Mouse (Mus musculus) hindbrain, embryonic 15.5 days (tissue): ENCODE results near the gene Tnip3. TPM values are rescaled to one million over a fixed set of nuclear protein-coding genes. Genes with fewer than 3 reads are reported as not detected.

Experiments
- ATAC-seq: fragments of 200-750 bp; cut with Nextera tagmentation; 2 replicates; pipeline ENCODE4 v1.8.0; 2017; ENCODE audit warnings: low read depth, moderate number of reproducible peaks, moderate TSS enrichment; ENCODE audit not compliant: low FRiP score
- H3K27ac ChIP-seq: fragments of 300-500 bp; sonication (generic); replicated peaks from 2 replicates; pipeline ENCODE4 v1.5.1; 2015; ENCODE audit warnings: mild to moderate bottlenecking, inconsistent platforms
- H3K27me3 ChIP-seq: fragments of 300-500 bp; sonication (generic); 2 replicates; pipeline ENCODE4 v1.6.1; 2015; ENCODE audit warnings: control low read depth, inconsistent platforms
- H3K36me3 ChIP-seq: fragments of 300-500 bp; sonication (generic); 2 replicates; pipeline ENCODE4 v1.6.1; 2015; ENCODE audit warnings: control low read depth, inconsistent platforms
- H3K4me1 ChIP-seq: fragments of 300-500 bp; sonication (generic); replicated peaks from 2 replicates; pipeline ENCODE4 v1.6.1; 2015; ENCODE audit warnings: control low read depth, inconsistent platforms
- H3K4me2 ChIP-seq: fragments of 300-500 bp; sonication (generic); 2 replicates; pipeline ENCODE4 v1.6.1; 2015; ENCODE audit warnings: moderate library complexity, mild to moderate bottlenecking, inconsistent platforms
- H3K4me3 ChIP-seq: fragments of 300-500 bp; sonication (generic); 2 replicates; pipeline ENCODE4 v1.5.1; 2015; ENCODE audit warnings: mild to moderate bottlenecking, inconsistent platforms
- H3K9ac ChIP-seq: fragments of 300-500 bp; sonication (generic); 2 replicates; pipeline ENCODE4 v1.6.1; 2015; ENCODE audit warnings: inconsistent platforms
- H3K9me3 ChIP-seq: fragments of 300-500 bp; sonication (generic); 2 replicates; pipeline ENCODE4 v1.6.1; 2016; ENCODE audit warnings: control low read depth, inconsistent platforms
- WGBS: fragments of 180-500 bp; shearing (Covaris S2); methylation state at CpG from one replicate; pipeline ENCODE4 v1.1.7; 2015; 5-methylcytosine and 5-hydroxymethylcytosine counted together
- polyA plus RNA-seq: library from polyadenylated mRNA; unstranded; fragments of >200 nt; fragmentation: Nextera tagmentation; extraction: Ambion mirVana; gene quantifications from 2 replicates; pipeline ENCODE4 v1.2.1, GENCODE M21; 2015

The Tnip3 gene
- polyA plus RNA-seq, 1 experiment from 2014 or later = not detected

DNA sequence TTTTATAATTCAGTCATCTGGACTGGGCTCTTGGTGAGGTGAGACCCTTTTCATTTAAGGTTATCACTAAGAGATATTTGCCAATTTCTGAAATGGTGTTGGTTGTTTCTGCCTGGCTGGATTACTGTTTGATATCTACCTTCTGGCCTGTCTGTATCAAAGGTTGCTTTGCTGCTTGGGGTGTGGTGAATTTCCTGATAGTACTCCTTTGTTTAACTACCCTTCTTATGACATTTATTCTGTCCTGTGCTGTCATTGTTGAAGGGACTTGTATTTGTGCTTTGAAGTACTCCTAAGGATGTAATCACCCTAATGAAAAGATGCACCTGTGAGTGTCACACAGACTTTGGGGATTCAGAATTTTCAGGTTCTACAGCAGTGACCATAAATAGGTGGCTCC is 96.1 kb downstream of the Tnip3 start:
- Histone ChIP-seq H3K27ac (no peak overlapping the region), H3K27me3 (no peaks in the 10 kb centered on the region), H3K9me3 (no peaks in the 10 kb centered on the region), H3K4me2 (no peak overlapping the region), H3K4me1 (no peaks in the 10 kb centered on the region), H3K36me3 (no peaks in the 10 kb centered on the region), H3K9ac (no peak overlapping the region), H3K4me3 (no peak overlapping the region)
- ATAC-seq = no peak

DNA sequence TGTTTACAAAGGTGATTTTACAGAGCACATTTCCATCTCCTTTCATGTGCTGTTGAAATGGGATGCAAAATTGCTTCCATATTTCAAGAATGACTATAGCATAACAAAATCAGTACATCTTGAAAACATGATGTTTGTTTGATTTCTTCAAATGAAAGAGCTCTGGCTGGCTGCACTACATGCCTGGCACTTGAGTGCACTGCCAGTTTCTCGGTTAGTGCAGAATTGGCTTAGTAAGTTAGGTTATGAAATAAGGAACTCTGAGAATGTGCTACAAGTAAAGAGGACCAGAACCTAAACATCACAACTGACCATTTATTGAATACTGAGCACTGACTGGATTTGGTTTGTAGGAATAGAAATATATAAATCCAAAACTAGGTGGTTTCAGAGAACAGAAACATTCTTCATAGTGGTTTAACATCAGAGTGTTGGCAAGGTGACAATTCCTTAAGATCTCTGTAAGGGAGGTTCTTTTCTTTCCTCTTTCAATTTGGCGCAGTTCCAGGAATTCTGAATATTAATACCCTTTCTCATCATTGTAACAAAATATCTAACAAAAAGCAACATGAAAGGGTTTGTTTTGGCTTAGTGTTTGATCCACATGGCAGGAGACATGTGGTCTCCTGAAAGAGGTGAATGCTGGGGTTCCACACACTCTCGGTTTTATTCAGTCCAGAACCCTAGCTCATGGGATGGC is 98.1 kb downstream of the Tnip3 start:
- ATAC-seq = no peak
- no peaks in the 10 kb centered on the region for H3K36me3 ChIP-seq
- H3K4me2 ChIP-seq = no peak overlapping the region
- WGBS = 74% methylated on average over 3 of the region's 3 CpGs
- no peaks in the 10 kb centered on the region for H3K9me3 ChIP-seq
- H3K27ac ChIP-seq = no peak overlapping the region
- no peaks in the 10 kb centered on the region for H3K27me3 ChIP-seq
- no peaks in the 10 kb centered on the region for H3K4me1 ChIP-seq
- no peak overlapping the region for H3K4me3 ChIP-seq
- no peak overlapping the region for H3K9ac ChIP-seq

DNA sequence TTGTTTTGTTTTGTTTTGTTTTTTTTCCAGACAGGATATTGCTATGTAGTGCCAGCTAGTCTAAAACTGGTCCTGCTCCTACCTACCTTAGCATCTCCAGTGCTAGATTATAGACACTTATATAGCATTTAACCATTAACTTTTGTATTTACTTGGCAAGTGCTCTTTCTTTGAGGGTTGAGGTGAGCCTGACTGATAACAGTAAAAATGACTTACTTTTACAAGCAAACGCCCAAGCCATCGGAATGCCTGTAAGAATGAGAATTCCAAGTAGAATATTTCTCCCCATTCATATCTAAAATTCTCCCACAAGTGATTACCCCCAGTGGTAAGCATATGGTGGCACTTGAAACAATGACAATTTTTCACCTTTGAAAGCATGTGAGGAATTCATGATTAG is 105.5 kb downstream of the Tnip3 start:
- Histone ChIP-seq H3K4me2 (no peak overlapping the region), H3K9me3 (no peaks in the 10 kb centered on the region), H3K9ac (no peak overlapping the region), H3K27ac (no peak overlapping the region), H3K4me1 (no peaks in the 10 kb centered on the region), H3K36me3 (no peaks in the 10 kb centered on the region), H3K27me3 (no peaks in the 10 kb centered on the region), H3K4me3 (no peak overlapping the region)
- ATAC-seq = no peak
- WGBS = 95% methylated on average over 2 of the region's 2 CpGs

DNA sequence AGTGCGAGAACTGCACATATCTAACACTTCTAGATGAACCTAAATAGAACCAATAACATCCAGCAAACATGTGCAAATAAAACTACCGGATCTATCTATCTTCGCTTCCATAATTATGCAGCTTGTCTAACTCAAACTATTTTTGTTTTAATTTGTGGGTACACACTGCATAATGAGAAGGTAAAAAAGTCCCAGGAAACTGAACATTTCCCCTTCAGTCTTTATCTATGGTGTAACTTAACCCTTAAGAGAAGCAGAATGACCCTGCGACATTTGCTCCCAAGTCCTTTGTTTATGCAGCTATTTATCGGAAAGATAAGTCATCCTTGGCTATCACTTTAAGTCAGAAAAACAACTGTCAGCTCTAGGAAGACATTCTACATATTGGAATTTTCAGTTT is 107.1 kb downstream of the Tnip3 start:
- H3K9me3 ChIP-seq = no peaks in the 10 kb centered on the region
- WGBS = 85% methylated on average over 5 of the region's 5 CpGs
- no peaks in the 10 kb centered on the region for H3K27me3 ChIP-seq
- no peak for ATAC-seq
- H3K4me1 ChIP-seq = no peaks in the 10 kb centered on the region
- no peak overlapping the region for H3K9ac ChIP-seq
- no peaks in the 10 kb centered on the region for H3K36me3 ChIP-seq
- H3K4me2 ChIP-seq = no peak overlapping the region
- H3K27ac ChIP-seq = no peak overlapping the region
- no peak overlapping the region for H3K4me3 ChIP-seq

DNA sequence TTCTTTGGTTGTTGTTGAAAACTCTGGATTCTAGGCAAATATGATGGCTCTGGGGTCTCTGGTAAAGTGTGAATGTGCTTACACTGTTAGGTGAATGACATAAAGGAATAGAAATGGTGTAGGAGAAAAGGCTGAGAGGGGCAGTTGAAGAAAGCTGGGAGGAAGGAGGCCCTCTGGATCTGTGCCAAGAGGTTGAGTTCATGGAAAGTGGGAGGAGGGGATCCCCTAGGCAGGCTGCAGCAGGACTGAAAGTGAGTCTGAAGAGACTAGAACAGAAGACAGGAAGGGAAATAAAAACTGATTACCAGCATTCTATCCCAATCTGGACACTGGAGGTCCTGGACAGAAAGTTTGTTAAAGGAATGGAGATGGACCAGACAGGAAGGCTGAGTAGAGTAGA is 117.3 kb downstream of the Tnip3 start:
- no peak for ATAC-seq
- Histone ChIP-seq H3K27me3 (no peaks in the 10 kb centered on the region), H3K9ac (no peak overlapping the region), H3K4me1 (no peaks in the 10 kb centered on the region), H3K4me2 (no peak overlapping the region), H3K9me3 (no peaks in the 10 kb centered on the region), H3K36me3 (no peaks in the 10 kb centered on the region), H3K27ac (no peak overlapping the region), H3K4me3 (no peak overlapping the region)

DNA sequence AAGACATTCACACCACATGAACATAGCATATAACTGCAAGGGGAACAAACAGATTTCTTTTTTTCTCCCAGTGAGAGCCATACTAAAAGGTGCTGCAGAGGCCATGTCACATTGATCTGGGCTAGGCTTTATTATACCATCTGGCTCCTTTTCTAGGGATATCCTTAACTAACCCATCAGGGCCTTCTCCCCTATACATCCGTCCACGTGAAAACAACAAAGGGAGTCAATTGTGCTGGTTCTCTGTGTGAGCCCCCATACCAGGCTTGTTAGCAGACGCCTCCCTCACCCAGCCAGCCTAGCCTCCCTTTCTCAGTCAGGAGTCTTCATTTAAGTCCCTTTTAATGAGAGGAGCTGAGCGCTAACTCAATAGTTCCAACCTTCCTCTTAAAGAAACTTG is 119.0 kb downstream of the Tnip3 start:
- H3K4me2 ChIP-seq = no peak overlapping the region
- no peaks in the 10 kb centered on the region for H3K4me1 ChIP-seq
- no peak overlapping the region for H3K27ac ChIP-seq
- 39% methylated on average over 4 of the region's 4 CpGs for WGBS
- no peaks in the 10 kb centered on the region for H3K36me3 ChIP-seq
- no peak overlapping the region for H3K9ac ChIP-seq
- H3K9me3 ChIP-seq = no peaks in the 10 kb centered on the region
- H3K27me3 ChIP-seq = no peaks in the 10 kb centered on the region
- no peak overlapping the region for H3K4me3 ChIP-seq
- ATAC-seq = no peak

DNA sequence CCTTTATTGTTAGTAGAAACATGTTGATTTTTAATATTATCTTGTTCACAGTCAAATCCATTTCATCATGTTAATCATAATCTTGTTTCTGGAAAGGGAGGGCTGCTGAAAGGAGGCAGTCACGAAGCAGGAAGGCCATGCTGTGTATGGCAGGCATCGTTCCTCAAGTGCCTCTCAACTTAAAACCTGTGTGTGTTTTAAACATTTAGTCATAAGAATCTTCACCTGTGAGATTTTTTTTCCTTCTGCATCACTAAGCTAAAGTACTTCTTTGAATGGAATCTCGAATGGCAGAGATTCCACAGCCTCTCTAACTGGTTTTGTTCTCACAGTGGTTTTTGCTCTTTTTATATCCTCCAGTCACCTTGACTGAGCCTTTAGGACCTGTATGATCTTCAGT is 121.3 kb downstream of the Tnip3 start:
- ATAC-seq = no peak
- 82% methylated on average over 3 of the region's 3 CpGs for WGBS
- Histone ChIP-seq H3K4me3 (no peak overlapping the region), H3K9ac (no peak overlapping the region), H3K36me3 (no peaks in the 10 kb centered on the region), H3K4me2 (no peak overlapping the region), H3K4me1 (no peaks in the 10 kb centered on the region), H3K27me3 (no peaks in the 10 kb centered on the region), H3K9me3 (no peaks in the 10 kb centered on the region), H3K27ac (no peak overlapping the region)

DNA sequence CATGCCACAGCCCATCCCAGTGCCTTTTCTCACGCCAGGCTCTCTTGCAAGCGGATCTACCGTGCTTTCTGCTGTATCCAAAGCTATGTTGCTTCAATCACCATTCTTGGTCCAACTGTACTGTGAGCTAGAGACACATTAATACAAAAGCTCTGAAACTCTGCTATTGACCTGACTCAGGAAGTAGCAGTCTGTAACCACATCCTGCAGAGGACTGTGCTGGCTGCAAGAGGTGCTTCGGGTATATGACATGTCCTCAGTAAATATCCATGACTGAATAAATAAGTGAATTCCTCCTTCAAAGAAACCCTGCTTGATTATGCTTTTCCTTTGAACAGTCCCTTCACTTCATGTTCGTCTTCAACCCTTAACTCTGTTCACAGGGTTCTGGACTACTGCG is 122.6 kb downstream of the Tnip3 start:
- H3K27ac ChIP-seq = no peak overlapping the region
- no peak overlapping the region for H3K4me2 ChIP-seq
- no peak for ATAC-seq
- 86% methylated on average over 6 of the region's 6 CpGs for WGBS
- H3K36me3 ChIP-seq = no peaks in the 10 kb centered on the region
- H3K4me1 ChIP-seq = no peaks in the 10 kb centered on the region
- no peak overlapping the region for H3K9ac ChIP-seq
- H3K27me3 ChIP-seq = no peaks in the 10 kb centered on the region
- H3K9me3 ChIP-seq = no peaks in the 10 kb centered on the region
- H3K4me3 ChIP-seq = no peak overlapping the region

DNA sequence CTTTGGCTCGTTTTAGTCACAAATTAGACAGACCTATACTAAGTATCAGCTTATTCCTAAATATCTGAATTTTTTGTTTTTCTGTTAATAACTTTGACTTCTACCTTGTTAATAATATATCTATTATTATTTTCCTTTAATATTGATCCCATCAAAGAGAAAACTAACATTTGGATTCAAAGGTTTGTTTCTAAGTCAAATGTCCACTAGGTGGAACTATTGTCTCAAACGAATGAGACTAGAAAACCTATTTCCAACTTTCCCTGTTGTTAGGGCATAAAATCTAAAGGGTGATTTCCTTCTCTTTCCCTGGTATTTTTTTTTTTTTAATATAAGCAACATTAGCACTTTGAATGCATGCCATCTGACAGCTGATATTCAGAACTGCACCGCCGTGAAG is 126.3 kb downstream of the Tnip3 start:
- ATAC-seq = no peak

DNA sequence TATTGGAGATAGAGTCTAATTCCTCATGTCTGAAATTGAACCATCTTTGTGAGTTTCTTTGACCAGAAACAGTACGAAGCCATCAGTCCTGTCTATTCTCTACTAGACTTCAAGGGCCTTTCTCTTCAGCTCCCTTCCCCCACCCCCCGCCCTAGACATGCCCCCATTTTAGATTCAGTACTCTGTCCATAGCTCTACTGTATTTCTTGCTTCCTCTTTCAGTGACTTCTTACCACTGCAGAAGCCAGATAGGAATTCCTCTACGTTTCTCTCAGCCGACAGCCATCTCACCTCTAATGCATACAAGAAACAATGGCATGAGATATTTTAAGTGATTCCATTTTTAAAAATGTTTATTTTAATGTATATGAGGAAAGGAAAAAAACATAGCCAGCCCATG is 136.2 kb downstream of the Tnip3 start:
- Histone ChIP-seq H3K36me3 (no peaks in the 10 kb centered on the region), H3K4me1 (no peaks in the 10 kb centered on the region), H3K4me2 (no peak overlapping the region), H3K9ac (no peak overlapping the region), H3K4me3 (no peak overlapping the region), H3K27ac (no peak overlapping the region), H3K27me3 (no peaks in the 10 kb centered on the region), H3K9me3 (no peaks in the 10 kb centered on the region)
- WGBS = 86% methylated on average over 4 of the region's 4 CpGs
- ATAC-seq = no peak

More for the DNA sequence above, 126.3 kb downstream of the Tnip3 start:
- no peak overlapping the region for H3K9ac ChIP-seq
- 29% methylated on average over 4 of the region's 4 CpGs for WGBS
- no peak overlapping the region for H3K4me3 ChIP-seq
- H3K27me3 ChIP-seq = no peaks in the 10 kb centered on the region
- no peak overlapping the region for H3K4me2 ChIP-seq
- H3K27ac ChIP-seq = no peak overlapping the region
- no peaks in the 10 kb centered on the region for H3K4me1 ChIP-seq
- no peaks in the 10 kb centered on the region for H3K9me3 ChIP-seq
- no peaks in the 10 kb centered on the region for H3K36me3 ChIP-seq

DNA sequence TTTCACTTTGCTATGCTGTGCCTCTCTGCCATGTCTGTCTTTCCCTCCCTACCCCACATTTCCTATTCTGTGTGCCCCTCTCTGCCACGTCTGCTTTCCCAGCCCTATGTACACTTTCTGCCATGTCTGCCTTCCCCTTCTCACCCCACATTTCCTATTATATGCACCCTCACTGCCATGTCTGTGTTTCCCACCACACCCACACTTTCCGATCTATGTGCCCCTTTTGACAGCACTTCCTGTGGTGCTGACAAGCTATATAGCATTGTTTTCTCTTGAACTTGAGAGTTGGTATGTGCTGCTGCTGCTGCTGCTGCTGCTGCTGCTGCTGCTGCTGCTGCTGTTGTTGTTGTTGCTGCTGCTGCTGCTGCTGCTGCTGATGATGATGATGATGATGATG is 136.9 kb downstream of the Tnip3 start:
- Histone ChIP-seq H3K4me2 (no peak overlapping the region), H3K4me1 (no peaks in the 10 kb centered on the region), H3K9me3 (no peaks in the 10 kb centered on the region), H3K4me3 (no peak overlapping the region), H3K27me3 (no peaks in the 10 kb centered on the region), H3K27ac (no peak overlapping the region), H3K9ac (no peak overlapping the region), H3K36me3 (no peaks in the 10 kb centered on the region)
- WGBS = 71% methylated on average over 2 of the region's 2 CpGs
- no peak for ATAC-seq

DNA sequence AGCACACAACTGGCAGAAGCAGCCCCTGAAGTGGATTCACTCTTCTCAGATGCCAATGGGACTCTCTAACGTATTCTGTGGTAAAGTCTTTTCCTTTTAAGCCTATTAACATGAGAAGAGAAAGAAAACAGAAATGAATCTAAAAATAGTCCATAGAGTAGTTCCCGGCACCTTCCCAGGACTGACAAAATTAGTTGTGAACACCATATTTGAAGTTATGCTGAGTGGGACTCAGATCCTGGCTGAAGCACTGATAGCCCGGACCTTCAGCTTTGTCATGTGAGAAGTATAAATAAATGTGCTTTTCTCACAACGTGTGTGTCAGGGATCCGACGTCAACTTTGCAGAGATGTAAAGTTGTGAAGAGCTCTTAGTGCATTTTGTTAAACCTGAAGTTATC is 138.9 kb downstream of the Tnip3 start:
- WGBS = 81% methylated on average over 6 of the region's 6 CpGs
- Histone ChIP-seq H3K27ac (no peak overlapping the region), H3K9me3 (no peaks in the 10 kb centered on the region), H3K4me3 (no peak overlapping the region), H3K4me2 (no peak overlapping the region), H3K4me1 (no peaks in the 10 kb centered on the region), H3K36me3 (no peaks in the 10 kb centered on the region), H3K27me3 (no peaks in the 10 kb centered on the region), H3K9ac (no peak overlapping the region)
- ATAC-seq = no peak

DNA sequence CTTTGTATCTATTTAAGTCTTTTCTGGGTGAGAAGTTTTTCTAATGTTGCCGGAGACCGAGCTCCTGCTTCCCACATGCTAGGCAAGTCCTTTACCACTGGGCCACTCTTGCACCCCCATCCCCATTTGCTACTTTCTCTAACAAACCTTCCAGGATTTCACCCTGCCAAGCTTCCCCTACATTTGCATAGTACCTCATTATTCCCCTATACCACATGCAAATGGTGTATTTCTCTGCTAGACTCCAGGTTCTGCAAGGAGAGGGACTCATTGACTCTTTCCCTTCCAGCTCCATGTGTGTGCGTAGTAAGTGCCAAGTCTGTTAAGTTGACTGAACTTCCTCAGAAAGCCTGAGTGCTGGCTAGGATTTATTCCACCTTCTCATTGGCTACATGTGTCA is 141.2 kb downstream of the Tnip3 start:
- no peak overlapping the region for H3K4me3 ChIP-seq
- no peaks in the 10 kb centered on the region for H3K4me1 ChIP-seq
- no peak overlapping the region for H3K9ac ChIP-seq
- H3K4me2 ChIP-seq = no peak overlapping the region
- H3K27ac ChIP-seq = no peak overlapping the region
- 69% methylated on average over 3 of the region's 3 CpGs for WGBS
- no peaks in the 10 kb centered on the region for H3K9me3 ChIP-seq
- H3K36me3 ChIP-seq = no peaks in the 10 kb centered on the region
- no peaks in the 10 kb centered on the region for H3K27me3 ChIP-seq
- ATAC-seq = no peak
